Mouse (Mus musculus): ENCODE data around the gene Lrrc1. TPM values are rescaled to one million over a fixed set of nuclear protein-coding genes. Genes with fewer than 3 reads are reported as not detected.
"Not testable (repeated sequence)": the region's sequence is repeated elsewhere in the genome, so short reads cannot be mapped to it uniquely, and the experiment has no call there.

Gene Lrrc1
- polyA plus RNA-seq, 1 experiment, result 34.0 TPM

GRCm38 (mm10) chr9:77579827-77580226 is 35.2 kb upstream of the Lrrc1 start:
- Histone ChIP-seq H3K4me3 (ENCODE audit: insufficient read depth, low read depth, low read length) (no peak overlapping the region), H3K27ac (ENCODE audit: insufficient read depth, low read depth, low read length) (no peak overlapping the region), H3K36me3 (ENCODE audit: control insufficient read depth, insufficient read depth, low read length) (no peaks in the 10 kb centered on the region), H3K4me1 (ENCODE audit: control insufficient read depth, insufficient read depth, low read length) (no peaks in the 10 kb centered on the region), H3K27me3 (replicated peaks; ENCODE audit: control insufficient read depth, insufficient read depth, low read length) (no peaks in the 10 kb centered on the region)
- 53% methylated on average over 3 of the region's 3 CpGs for WGBS
- TF ChIP-seq CTCF (conservative IDR thresholded peaks at IDR 0.05; ENCODE audit: insufficient read depth, insufficient read length, low read depth, low read length), result peak; percentile 58
- no peak for TF ChIP-seq POLR2A (IDR thresholded peaks at IDR 0.05; ENCODE audit: low read depth, low read length)
- no peak for DNase-seq

- no peaks in the 10 kb centered on the region for H3K27me3 ChIP-seq (replicated peaks; ENCODE audit: control insufficient read depth, insufficient read depth, low read length)
- TF ChIP-seq POLR2A (IDR thresholded peaks at IDR 0.05; ENCODE audit: low read depth, low read length), result no peak
- TF ChIP-seq CTCF (conservative IDR thresholded peaks at IDR 0.05; ENCODE audit: insufficient read depth, insufficient read length, low read depth, low read length), result no peak
- 94% methylated on average over 8 of the region's 8 CpGs for WGBS
Observed at GRCm38 (mm10) chr9:77577931-77578330, 33.3 kb upstream of the Lrrc1 start.

GRCm38 (mm10) chr9:77577409-77577808 is 32.7 kb upstream of the Lrrc1 start:
- no peak overlapping the region for H3K27ac ChIP-seq (ENCODE audit: insufficient read depth, low read depth, low read length)
- no peaks in the 10 kb centered on the region for H3K4me1 ChIP-seq (ENCODE audit: control insufficient read depth, insufficient read depth, low read length)
- H3K4me3 ChIP-seq (ENCODE audit: insufficient read depth, low read depth, low read length), result no peak overlapping the region
- no peak for DNase-seq
- H3K27me3 ChIP-seq (replicated peaks; ENCODE audit: control insufficient read depth, insufficient read depth, low read length), result no peaks in the 10 kb centered on the region
- H3K36me3 ChIP-seq (ENCODE audit: control insufficient read depth, insufficient read depth, low read length), result no peaks in the 10 kb centered on the region
- no peak for TF ChIP-seq CTCF (conservative IDR thresholded peaks at IDR 0.05; ENCODE audit: insufficient read depth, insufficient read length, low read depth, low read length)

More at GRCm38 (mm10) chr9:77577931-77578330, 33.3 kb upstream of the Lrrc1 start:
- no peak overlapping the region for H3K4me3 ChIP-seq (ENCODE audit: insufficient read depth, low read depth, low read length)
- no peak for DNase-seq
- H3K4me1 ChIP-seq (ENCODE audit: control insufficient read depth, insufficient read depth, low read length), result no peaks in the 10 kb centered on the region
- H3K27ac ChIP-seq (ENCODE audit: insufficient read depth, low read depth, low read length), result no peak overlapping the region
- H3K36me3 ChIP-seq (ENCODE audit: control insufficient read depth, insufficient read depth, low read length), result no peaks in the 10 kb centered on the region

- H3K27ac ChIP-seq (ENCODE audit: insufficient read depth, low read depth, low read length), result no peak overlapping the region
- TF ChIP-seq CTCF (conservative IDR thresholded peaks at IDR 0.05; ENCODE audit: insufficient read depth, insufficient read length, low read depth, low read length) (no peak), POLR2A (IDR thresholded peaks at IDR 0.05; ENCODE audit: low read depth, low read length) (no peak)
- H3K4me1 ChIP-seq (ENCODE audit: control insufficient read depth, insufficient read depth, low read length), result no peaks in the 10 kb centered on the region
- no peaks in the 10 kb centered on the region for H3K27me3 ChIP-seq (replicated peaks; ENCODE audit: control insufficient read depth, insufficient read depth, low read length)
- H3K36me3 ChIP-seq (ENCODE audit: control insufficient read depth, insufficient read depth, low read length), result no peaks in the 10 kb centered on the region
- no peak overlapping the region for H3K4me3 ChIP-seq (ENCODE audit: insufficient read depth, low read depth, low read length)
- DNase-seq, result no peak
Observed at GRCm38 (mm10) chr9:77576320-77576719, 31.6 kb upstream of the Lrrc1 start.

GRCm38 (mm10) chr9:77574996-77575395 is 30.3 kb upstream of the Lrrc1 start:
- not testable (repeated sequence) for H3K27ac ChIP-seq (ENCODE audit: insufficient read depth, low read depth, low read length); H3K4me3 ChIP-seq (ENCODE audit: insufficient read depth, low read depth, low read length); H3K36me3 ChIP-seq (ENCODE audit: control insufficient read depth, insufficient read depth, low read length); DNase-seq; H3K27me3 ChIP-seq (replicated peaks; ENCODE audit: control insufficient read depth, insufficient read depth, low read length); H3K4me1 ChIP-seq (ENCODE audit: control insufficient read depth, insufficient read depth, low read length)
- WGBS, result 42% methylated on average over 4 of the region's 4 CpGs

- no peak overlapping the region for H3K27ac ChIP-seq (ENCODE audit: insufficient read depth, low read depth, low read length)
- no peak for TF ChIP-seq CTCF (conservative IDR thresholded peaks at IDR 0.05; ENCODE audit: insufficient read depth, insufficient read length, low read depth, low read length)
- no peak for TF ChIP-seq POLR2A (IDR thresholded peaks at IDR 0.05; ENCODE audit: low read depth, low read length)
- no peak overlapping the region for H3K4me3 ChIP-seq (ENCODE audit: insufficient read depth, low read depth, low read length)
- 85% methylated on average over 4 of the region's 4 CpGs for WGBS
- H3K27me3 ChIP-seq (replicated peaks; ENCODE audit: control insufficient read depth, insufficient read depth, low read length), result no peaks in the 10 kb centered on the region
- DNase-seq, result no peak
- no peaks in the 10 kb centered on the region for H3K4me1 ChIP-seq (ENCODE audit: control insufficient read depth, insufficient read depth, low read length)
- H3K36me3 ChIP-seq (ENCODE audit: control insufficient read depth, insufficient read depth, low read length), result no peaks in the 10 kb centered on the region
Observed at GRCm38 (mm10) chr9:77571851-77572250, 27.2 kb upstream of the Lrrc1 start.

GRCm38 (mm10) chr9:77568789-77569506 is 24.3 kb upstream of the Lrrc1 start:
- 56% methylated on average over 13 of the region's 13 CpGs for WGBS

More at GRCm38 (mm10) chr9:77568789-77569506, 24.3 kb upstream of the Lrrc1 start:
- DNase-seq, result no peak
- Histone ChIP-seq H3K27ac (ENCODE audit: insufficient read depth, low read depth, low read length) (no peak overlapping the region), H3K36me3 (ENCODE audit: control insufficient read depth, insufficient read depth, low read length) (no peaks in the 10 kb centered on the region), H3K27me3 (replicated peaks; ENCODE audit: control insufficient read depth, insufficient read depth, low read length) (no peaks in the 10 kb centered on the region), H3K4me3 (ENCODE audit: insufficient read depth, low read depth, low read length) (no peak overlapping the region), H3K4me1 (ENCODE audit: control insufficient read depth, insufficient read depth, low read length) (no peaks in the 10 kb centered on the region)
- TF ChIP-seq POLR2A (IDR thresholded peaks at IDR 0.05; ENCODE audit: low read depth, low read length) (no peak), CTCF (conservative IDR thresholded peaks at IDR 0.05; ENCODE audit: insufficient read depth, insufficient read length, low read depth, low read length) (no peak)

All from kidney, adult 2 months (tissue).